Mouse (Mus musculus) hindbrain, embryonic 14.5 days (tissue): Measurements from ENCODE around the gene Galnt6. TPM values are rescaled to one million over a fixed set of nuclear protein-coding genes. Genes with fewer than 3 reads are reported as not detected.

Source experiments
- ATAC-seq: fragments of 200-750 bp; cut with Nextera tagmentation; 2 replicates; pipeline ENCODE4 v1.8.0; 2017; ENCODE audit warnings: moderate number of reproducible peaks, mild to moderate bottlenecking, moderate TSS enrichment, moderate library complexity; ENCODE audit not compliant: low FRiP score
- DNase-seq: peaks from one replicate; pipeline ENCODE4 v3.0.0-alpha.2; 2015; ENCODE audit warnings: low spot score
- H3K27ac ChIP-seq: fragments of 300-500 bp; sonication (generic); 2 replicates; pipeline ENCODE4 v1.5.1; 2014; ENCODE audit warnings: mild to moderate bottlenecking, moderate library complexity
- H3K27me3 ChIP-seq: fragments of 300-500 bp; sonication (generic); 2 replicates; pipeline ENCODE4 v1.6.1; 2014; ENCODE audit warnings: mild to moderate bottlenecking, low read length, mixed read lengths; ENCODE audit not compliant: control insufficient read depth, insufficient read depth
- H3K36me3 ChIP-seq: fragments of 300-500 bp; sonication (generic); replicated peaks from 2 replicates; pipeline ENCODE4 v1.6.1; 2014; ENCODE audit not compliant: control insufficient read depth, insufficient read depth
- H3K4me1 ChIP-seq: fragments of 300-500 bp; sonication (generic); replicated peaks from 2 replicates; pipeline ENCODE4 v1.6.1; 2014; ENCODE audit warnings: antibody characterized with exemption, low read length, mixed read lengths; ENCODE audit not compliant: control insufficient read depth, insufficient read depth
- H3K4me2 ChIP-seq: fragments of 300-500 bp; sonication (generic); replicated peaks from 2 replicates; pipeline ENCODE4 v1.6.1; 2014; ENCODE audit warnings: mild to moderate bottlenecking, moderate library complexity
- H3K4me3 ChIP-seq: fragments of 300-500 bp; sonication (generic); replicated peaks from 2 replicates; pipeline ENCODE4 v1.5.1; 2014; ENCODE audit warnings: mild to moderate bottlenecking, low read length
- H3K9ac ChIP-seq: fragments of 300-500 bp; sonication (generic); 2 replicates; pipeline ENCODE4 v1.6.1; 2014
- H3K9me3 ChIP-seq: fragments of 300-500 bp; sonication (generic); 2 replicates; pipeline ENCODE4 v1.6.1; 2016; ENCODE audit warnings: low read length; ENCODE audit not compliant: control insufficient read depth
- WGBS: fragments of 180-500 bp; shearing (Covaris S2); extraction: QIAGEN DNeasy Blood & Tissue Kit; methylation state at CpG from one replicate; pipeline ENCODE4 v1.1.7; 2014; 5-methylcytosine and 5-hydroxymethylcytosine counted together
- polyA plus RNA-seq: library from polyadenylated mRNA; unstranded; fragments of >200 nt; fragmentation: Nextera tagmentation; extraction: Ambion mirVana; gene quantifications from 2 replicates; pipeline ENCODE4 v1.2.1, GENCODE M21; 2014

Gene Galnt6
- polyA plus RNA-seq, 1 experiment from 2014 or later: 0.16 TPM

DNA sequence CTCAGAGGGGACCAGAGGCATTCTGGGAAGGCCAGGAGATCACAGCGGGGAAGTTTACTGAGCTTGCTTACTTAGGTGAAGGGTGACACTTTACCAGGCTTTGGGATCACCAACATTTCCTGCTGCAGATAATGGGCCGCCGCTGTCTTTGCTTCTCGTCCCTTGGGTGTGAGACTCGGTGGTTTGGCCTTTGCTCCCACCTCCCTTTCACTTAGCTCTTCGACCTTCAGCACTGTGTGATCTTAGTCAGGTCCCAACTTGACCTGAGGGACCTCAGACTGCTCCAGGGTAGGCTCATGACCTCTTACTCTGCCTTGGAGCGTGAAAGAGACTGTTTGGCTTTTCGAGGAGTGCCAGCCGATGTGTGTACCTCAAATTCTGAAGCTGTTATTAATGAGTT, 1.9 kb upstream of the Galnt6 start:
- Histone ChIP-seq H3K27me3 (peaks cover 43% of the 10 kb centered on the region), H3K4me3 (no peak overlapping the region), H3K4me1 (0 out of 2 replicates have a peak, but pooled peaks cover 6% of the 10 kb centered on the region), H3K36me3 (no peaks in the 10 kb centered on the region), H3K9ac (no peak overlapping the region), H3K4me2 (no peak overlapping the region), H3K9me3 (no peaks in the 10 kb centered on the region), H3K27ac (no peak overlapping the region)
- 53% methylated on average over 9 of the region's 9 CpGs for WGBS
- no peak for ATAC-seq
- no peak for DNase-seq

DNA sequence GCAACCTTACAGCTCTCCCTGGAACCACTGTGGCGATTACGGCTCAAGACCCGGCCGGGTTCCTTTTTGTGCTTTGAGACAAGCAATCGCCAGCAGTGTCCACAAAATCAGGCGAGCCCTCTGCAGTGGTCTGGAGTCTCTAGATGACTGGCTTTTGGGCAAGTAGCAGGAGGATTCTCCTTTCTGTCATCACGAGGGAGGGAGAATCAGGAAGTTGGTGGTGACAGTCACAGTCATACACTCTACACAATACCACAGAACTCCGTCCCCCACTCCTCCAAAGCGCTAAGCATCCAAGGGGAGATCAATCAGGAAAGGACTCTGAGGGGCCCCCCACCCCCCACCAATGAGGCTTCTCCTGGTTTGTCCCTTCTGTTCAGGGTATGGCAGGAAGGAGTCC, 590 bp downstream of the Galnt6 start:
- Histone ChIP-seq H3K27me3 (peaks cover 43% of the 10 kb centered on the region), H3K4me3 (peak overlapping the region; percentile 29), H3K27ac (no peak overlapping the region), H3K4me1 (0 out of 2 replicates have a peak, but pooled peaks cover 6% of the 10 kb centered on the region), H3K9me3 (no peaks in the 10 kb centered on the region), H3K36me3 (no peaks in the 10 kb centered on the region), H3K9ac (peak overlapping the region; percentile 37; the same call in 1 of the 2 replicates), H3K4me2 (peak overlapping the region; percentile 51)
- ATAC-seq (no peak), DNase-seq (no peak)
- WGBS: 29% methylated on average over 9 of the region's 9 CpGs

DNA sequence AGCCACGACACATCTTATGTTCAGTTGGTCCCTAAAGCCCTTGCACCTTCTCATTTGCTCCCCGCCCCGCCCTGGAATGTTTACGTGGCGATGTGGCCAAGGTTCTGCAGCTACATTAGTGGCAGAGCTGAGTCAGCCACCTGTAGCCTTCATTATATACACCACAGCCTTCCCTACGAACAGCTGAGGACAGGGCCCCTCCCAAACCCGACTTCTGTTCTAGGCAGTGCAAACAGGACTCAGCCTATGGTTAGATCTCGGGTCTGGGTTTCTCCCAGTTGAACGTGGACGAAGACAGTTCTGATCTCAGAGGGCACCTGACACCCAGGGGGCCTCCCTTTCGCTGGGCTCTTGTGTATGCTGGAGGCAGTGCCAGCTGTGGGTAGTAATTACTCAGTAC, 1.3 kb downstream of the Galnt6 start:
- H3K9me3 ChIP-seq: no peaks in the 10 kb centered on the region
- no peaks in the 10 kb centered on the region for H3K36me3 ChIP-seq
- no peak overlapping the region for H3K9ac ChIP-seq
- ATAC-seq (no peak), DNase-seq (no peak)
- peaks cover 43% of the 10 kb centered on the region for H3K27me3 ChIP-seq
- H3K4me3 ChIP-seq: no peak overlapping the region
- 0 out of 2 replicates have a peak, but pooled peaks cover 6% of the 10 kb centered on the region for H3K4me1 ChIP-seq
- WGBS: 86% methylated on average over 11 of the region's 11 CpGs
- H3K27ac ChIP-seq: no peak overlapping the region
- no peak overlapping the region for H3K4me2 ChIP-seq

GRCm38 (mm10) chr15:100726721-100727120, 2.5 kb downstream of the Galnt6 start:
- Histone ChIP-seq H3K27ac (no peak overlapping the region), H3K4me3 (no peak overlapping the region), H3K9ac (no peak overlapping the region), H3K9me3 (no peaks in the 10 kb centered on the region), H3K4me2 (no peak overlapping the region), H3K36me3 (no peaks in the 10 kb centered on the region), H3K27me3 (peaks cover 43% of the 10 kb centered on the region), H3K4me1 (0 out of 2 replicates have a peak, but pooled peaks cover 6% of the 10 kb centered on the region)
- ATAC-seq: no peak
- WGBS: 85% methylated on average over 11 of the region's 11 CpGs
- no peak for DNase-seq

- WGBS: 79% methylated on average over 14 of the region's 14 CpGs
- H3K4me3 ChIP-seq: no peak overlapping the region
- no peaks in the 10 kb centered on the region for H3K36me3 ChIP-seq
- H3K27ac ChIP-seq: no peak overlapping the region
- H3K4me2 ChIP-seq: no peak overlapping the region
- peaks cover 16% of the 10 kb centered on the region for H3K27me3 ChIP-seq
- no peak for DNase-seq
- H3K4me1 ChIP-seq: no peaks in the 10 kb centered on the region
- no peak for ATAC-seq
- H3K9ac ChIP-seq: no peak overlapping the region
- H3K9me3 ChIP-seq: no peaks in the 10 kb centered on the region
These were observed 5.7 kb downstream of the Galnt6 start for GRCm38 (mm10) chr15:100723505-100723904.

- ATAC-seq (no peak), DNase-seq (no peak)
- WGBS: 79% methylated on average over 6 of the region's 6 CpGs
These were observed 6.6 kb downstream of the Galnt6 start for GRCm38 (mm10) chr15:100722564-100722963.

GRCm38 (mm10) chr15:100722026-100722425, 7.2 kb downstream of the Galnt6 start:
- Histone ChIP-seq H3K4me1 (no peaks in the 10 kb centered on the region), H3K9ac (no peak overlapping the region), H3K27ac (no peak overlapping the region), H3K4me2 (no peak overlapping the region), H3K36me3 (no peaks in the 10 kb centered on the region), H3K4me3 (no peak overlapping the region), H3K27me3 (0 out of 2 replicates have a peak, but pooled peaks cover 5% of the 10 kb centered on the region), H3K9me3 (no peaks in the 10 kb centered on the region)
- DNase-seq: no peak
- no peak for ATAC-seq
- 66% methylated on average over 4 of the region's 4 CpGs for WGBS

More at GRCm38 (mm10) chr15:100722564-100722963, 6.6 kb downstream of the Galnt6 start:
- no peak overlapping the region for H3K9ac ChIP-seq
- no peak overlapping the region for H3K4me2 ChIP-seq
- H3K4me3 ChIP-seq: no peak overlapping the region
- no peaks in the 10 kb centered on the region for H3K36me3 ChIP-seq
- H3K4me1 ChIP-seq: no peaks in the 10 kb centered on the region
- no peaks in the 10 kb centered on the region for H3K9me3 ChIP-seq
- H3K27me3 ChIP-seq: peaks cover 6% of the 10 kb centered on the region; the same call in 1 of the 2 replicates
- no peak overlapping the region for H3K27ac ChIP-seq

- no peaks in the 10 kb centered on the region for H3K4me1 ChIP-seq
- 94% methylated on average over 5 of the region's 5 CpGs for WGBS
These were observed 7.7 kb downstream of the Galnt6 start for GRCm38 (mm10) chr15:100721445-100721844.

GRCm38 (mm10) chr15:100720066-100720465, 9.1 kb downstream of the Galnt6 start:
- no peaks in the 10 kb centered on the region for H3K4me1 ChIP-seq
- no peak overlapping the region for H3K4me3 ChIP-seq
- no peak for DNase-seq
- no peak overlapping the region for H3K27ac ChIP-seq
- WGBS: 85% methylated on average over 10 of the region's 10 CpGs
- no peak overlapping the region for H3K9ac ChIP-seq
- H3K27me3 ChIP-seq: no peaks in the 10 kb centered on the region
- no peaks in the 10 kb centered on the region for H3K36me3 ChIP-seq
- no peaks in the 10 kb centered on the region for H3K9me3 ChIP-seq
- no peak for ATAC-seq
- H3K4me2 ChIP-seq: no peak overlapping the region

More at GRCm38 (mm10) chr15:100721445-100721844, 7.7 kb downstream of the Galnt6 start:
- H3K4me3 ChIP-seq: no peak overlapping the region
- no peak for ATAC-seq
- no peak overlapping the region for H3K27ac ChIP-seq
- H3K36me3 ChIP-seq: no peaks in the 10 kb centered on the region
- 0 out of 2 replicates have a peak, but pooled peaks cover 2% of the 10 kb centered on the region for H3K27me3 ChIP-seq
- H3K9ac ChIP-seq: no peak overlapping the region
- no peaks in the 10 kb centered on the region for H3K9me3 ChIP-seq
- DNase-seq: no peak
- no peak overlapping the region for H3K4me2 ChIP-seq

- no peak overlapping the region for H3K4me3 ChIP-seq
- no peaks in the 10 kb centered on the region for H3K9me3 ChIP-seq
- H3K27me3 ChIP-seq: no peaks in the 10 kb centered on the region
- ATAC-seq (no peak), DNase-seq (no peak)
- 95% methylated on average over 5 of the region's 5 CpGs for WGBS
- H3K9ac ChIP-seq: no peak overlapping the region
- H3K27ac ChIP-seq: no peak overlapping the region
- no peaks in the 10 kb centered on the region for H3K4me1 ChIP-seq
- no peak overlapping the region for H3K4me2 ChIP-seq
- no peaks in the 10 kb centered on the region for H3K36me3 ChIP-seq
These were observed 10.0 kb downstream of the Galnt6 start for GRCm38 (mm10) chr15:100719217-100719616.
